Mouse (Mus musculus): ENCODE measurements around the gene Mras. TPM values are rescaled to one million over a fixed set of nuclear protein-coding genes. Genes with fewer than 3 reads are reported as not detected.

Mras gene
- polyA plus RNA-seq, 1 experiment from 2014 or later, result 14.2 TPM

DNA sequence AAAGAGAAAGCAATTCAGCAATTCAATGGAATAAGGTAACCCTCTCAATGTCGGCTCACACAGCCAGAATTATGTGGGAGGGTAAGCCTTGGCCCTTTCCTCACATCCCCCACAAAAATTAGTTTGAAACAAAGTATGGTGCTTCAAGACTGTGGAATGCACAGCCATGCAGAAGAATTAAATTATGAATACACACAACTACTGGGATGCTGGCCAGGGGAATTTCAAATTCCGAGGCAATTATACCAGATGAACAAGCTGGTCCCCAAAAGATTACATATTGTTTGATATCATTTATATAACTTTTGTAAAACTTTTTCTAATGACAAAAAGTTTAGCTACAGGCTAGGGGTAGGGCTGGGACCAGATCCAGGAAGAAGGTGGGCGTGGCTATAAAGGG lies 10.1 kb upstream of the Mras start:
- no peaks in the 10 kb centered on the region for H3K36me3 ChIP-seq (replicated peaks; ENCODE audit: control insufficient read depth, insufficient read depth, low read depth, low read length)
- no peaks in the 10 kb centered on the region for H3K4me1 ChIP-seq (ENCODE audit: control insufficient read depth, insufficient read depth, low read length)
- no peaks in the 10 kb centered on the region for H3K9me3 ChIP-seq (replicated peaks; ENCODE audit: control insufficient read depth, low read length)
- no peak for ATAC-seq (replicated peaks; ENCODE audit: insufficient number of reproducible peaks, low FRiP score, low TSS enrichment, low read depth)
- no peak overlapping the region for H3K4me2 ChIP-seq (ENCODE audit: low read depth, low read length)
- WGBS, result 80% methylated on average over 3 of the region's 3 CpGs
- no peak for DNase-seq (ENCODE audit: low spot score)
- no peak overlapping the region for H3K9ac ChIP-seq (replicated peaks; ENCODE audit: low read length)
- H3K27me3 ChIP-seq (ENCODE audit: control insufficient read depth, insufficient read depth, low read length), result no peaks in the 10 kb centered on the region
- no peak overlapping the region for H3K4me3 ChIP-seq (ENCODE audit: low read depth, low read length)
- no peak overlapping the region for H3K27ac ChIP-seq (replicated peaks; ENCODE audit: low read depth, low read length)

DNA sequence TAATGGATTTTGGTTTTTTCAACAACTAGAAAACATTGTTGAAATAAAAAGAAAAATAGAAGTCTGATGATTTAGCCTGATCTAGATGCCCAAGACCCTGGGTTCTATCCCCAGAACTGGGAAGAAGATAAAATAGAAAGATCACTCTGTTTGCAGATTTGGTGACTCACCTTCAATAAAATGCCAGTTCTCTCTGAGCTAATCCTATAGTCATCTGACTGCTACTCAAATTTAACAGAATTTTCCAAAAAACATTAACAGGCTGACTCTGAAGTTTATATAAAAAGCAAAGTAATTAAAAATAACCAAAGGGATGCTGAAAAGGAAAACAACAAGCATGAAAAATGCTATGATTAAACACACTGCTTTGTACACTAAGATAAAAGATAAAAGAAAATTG lies 9.1 kb upstream of the Mras start:
- DNase-seq (ENCODE audit: low spot score) (no peak), ATAC-seq (replicated peaks; ENCODE audit: insufficient number of reproducible peaks, low FRiP score, low TSS enrichment, low read depth) (no peak)
- Histone ChIP-seq H3K9ac (replicated peaks; ENCODE audit: low read length) (no peak overlapping the region), H3K27me3 (ENCODE audit: control insufficient read depth, insufficient read depth, low read length) (no peaks in the 10 kb centered on the region), H3K36me3 (replicated peaks; ENCODE audit: control insufficient read depth, insufficient read depth, low read depth, low read length) (no peaks in the 10 kb centered on the region), H3K27ac (replicated peaks; ENCODE audit: low read depth, low read length) (no peak overlapping the region), H3K4me2 (ENCODE audit: low read depth, low read length) (no peak overlapping the region), H3K9me3 (replicated peaks; ENCODE audit: control insufficient read depth, low read length) (no peaks in the 10 kb centered on the region), H3K4me1 (ENCODE audit: control insufficient read depth, insufficient read depth, low read length) (no peaks in the 10 kb centered on the region), H3K4me3 (ENCODE audit: low read depth, low read length) (no peak overlapping the region)

DNA sequence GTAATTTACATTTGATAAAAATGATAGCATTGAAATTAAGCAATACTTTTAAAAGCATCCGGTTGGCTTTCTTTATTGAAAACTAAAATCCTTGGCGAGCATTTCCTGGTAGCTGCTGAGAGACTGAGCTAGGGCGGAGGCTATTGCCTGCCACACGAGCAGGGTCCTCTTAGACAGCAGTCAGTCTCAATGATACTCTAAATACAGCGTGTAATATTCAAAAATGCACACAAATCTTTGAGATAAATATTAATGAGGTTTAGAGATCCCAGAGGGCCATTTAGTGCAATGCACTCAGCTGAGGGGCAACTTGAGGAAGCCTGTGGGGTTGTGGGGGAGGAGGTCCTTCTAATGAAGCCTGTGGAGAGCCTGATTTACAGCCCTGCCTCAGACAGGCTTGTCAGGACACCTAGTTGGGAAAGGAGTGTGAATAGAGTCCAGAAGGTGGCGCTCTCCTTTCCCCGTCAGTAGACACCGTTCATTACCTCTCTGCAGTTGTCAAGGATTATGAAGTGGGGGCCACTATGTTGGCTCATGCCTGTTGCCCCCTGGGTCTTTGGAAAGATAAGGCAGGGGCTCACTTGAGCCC lies 7.5 kb upstream of the Mras start:
- Histone ChIP-seq H3K27ac (replicated peaks; ENCODE audit: low read depth, low read length) (no peak overlapping the region), H3K9me3 (replicated peaks; ENCODE audit: control insufficient read depth, low read length) (no peaks in the 10 kb centered on the region), H3K4me3 (ENCODE audit: low read depth, low read length) (no peak overlapping the region), H3K27me3 (ENCODE audit: control insufficient read depth, insufficient read depth, low read length) (no peaks in the 10 kb centered on the region), H3K4me2 (ENCODE audit: low read depth, low read length) (no peak overlapping the region), H3K4me1 (ENCODE audit: control insufficient read depth, insufficient read depth, low read length) (no peaks in the 10 kb centered on the region), H3K9ac (replicated peaks; ENCODE audit: low read length) (no peak overlapping the region), H3K36me3 (replicated peaks; ENCODE audit: control insufficient read depth, insufficient read depth, low read depth, low read length) (no peaks in the 10 kb centered on the region)
- no peak for ATAC-seq (replicated peaks; ENCODE audit: insufficient number of reproducible peaks, low FRiP score, low TSS enrichment, low read depth)
- 36% methylated on average over 8 of the region's 8 CpGs for WGBS
- DNase-seq (ENCODE audit: low spot score), result peak; percentile 38

DNA sequence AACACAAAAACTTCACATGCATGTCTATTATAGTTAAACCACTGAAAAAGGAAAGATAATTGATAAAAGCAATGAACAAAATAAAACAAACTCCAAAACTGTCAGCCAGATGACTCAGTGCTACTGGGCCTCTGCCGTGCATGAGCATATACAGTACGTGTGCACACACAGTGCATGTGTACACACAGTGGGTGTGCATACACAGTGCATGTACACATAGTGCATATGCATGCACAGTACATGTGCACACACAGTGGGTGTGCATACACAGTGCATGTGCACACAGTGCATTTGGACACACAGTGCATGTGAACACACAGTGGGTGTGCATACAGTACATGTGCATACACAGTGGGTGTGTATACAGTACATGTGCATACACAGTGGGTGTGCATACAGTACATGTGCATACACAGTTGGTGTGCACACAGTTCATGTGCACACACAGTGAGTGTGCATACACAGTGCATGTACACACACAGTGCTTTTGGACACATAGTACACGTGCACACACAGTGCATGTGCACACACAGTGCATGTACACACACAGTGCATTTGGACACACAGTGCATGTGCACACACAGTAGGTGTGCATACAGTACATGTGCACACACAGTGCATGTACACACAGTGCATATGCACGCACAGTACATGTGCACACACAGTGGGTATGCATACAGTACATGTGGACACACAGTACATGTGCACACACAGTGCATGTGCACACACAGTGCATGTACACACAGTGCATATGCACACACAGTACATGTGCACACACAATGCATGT lies 4.7 kb upstream of the Mras start:
- H3K36me3 ChIP-seq (replicated peaks; ENCODE audit: control insufficient read depth, insufficient read depth, low read depth, low read length), result no peaks in the 10 kb centered on the region
- H3K4me1 ChIP-seq (ENCODE audit: control insufficient read depth, insufficient read depth, low read length), result no peaks in the 10 kb centered on the region
- peak; percentile 74 for ATAC-seq (replicated peaks; ENCODE audit: insufficient number of reproducible peaks, low FRiP score, low TSS enrichment, low read depth)
- no peak overlapping the region for H3K27ac ChIP-seq (replicated peaks; ENCODE audit: low read depth, low read length)
- DNase-seq (ENCODE audit: low spot score), result no peak
- H3K9ac ChIP-seq (replicated peaks; ENCODE audit: low read length), result no peak overlapping the region
- H3K27me3 ChIP-seq (ENCODE audit: control insufficient read depth, insufficient read depth, low read length), result peaks cover 9% of the 10 kb centered on the region
- WGBS, result 92% methylated on average over 4 of the region's 4 CpGs
- no peak overlapping the region for H3K4me3 ChIP-seq (ENCODE audit: low read depth, low read length)
- no peaks in the 10 kb centered on the region for H3K9me3 ChIP-seq (replicated peaks; ENCODE audit: control insufficient read depth, low read length)
- H3K4me2 ChIP-seq (ENCODE audit: low read depth, low read length), result no peak overlapping the region

DNA sequence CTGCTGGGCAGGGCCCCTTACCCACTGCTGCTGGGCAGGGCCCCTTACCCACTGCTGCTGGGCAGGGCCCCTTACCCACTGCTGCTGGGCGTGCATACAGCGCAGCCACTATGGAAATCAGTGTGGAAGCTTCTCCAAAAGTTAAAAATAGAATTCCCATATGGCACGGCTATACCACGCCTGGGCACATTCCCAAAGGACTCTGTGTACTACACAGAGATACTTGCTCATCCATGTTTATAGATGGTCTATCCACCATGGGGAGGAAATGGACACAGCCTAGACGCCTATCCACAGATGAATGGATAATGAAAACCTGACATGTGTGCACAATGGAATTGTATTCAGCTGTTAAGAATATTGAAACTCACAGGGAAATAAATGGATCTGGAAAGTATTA lies 3.8 kb upstream of the Mras start:
- ATAC-seq (replicated peaks; ENCODE audit: insufficient number of reproducible peaks, low FRiP score, low TSS enrichment, low read depth) (no peak), DNase-seq (ENCODE audit: low spot score) (no peak)
- Histone ChIP-seq H3K4me3 (ENCODE audit: low read depth, low read length) (no peak overlapping the region), H3K4me2 (ENCODE audit: low read depth, low read length) (no peak overlapping the region), H3K9ac (replicated peaks; ENCODE audit: low read length) (no peak overlapping the region), H3K36me3 (replicated peaks; ENCODE audit: control insufficient read depth, insufficient read depth, low read depth, low read length) (no peaks in the 10 kb centered on the region), H3K9me3 (replicated peaks; ENCODE audit: control insufficient read depth, low read length) (no peaks in the 10 kb centered on the region), H3K4me1 (ENCODE audit: control insufficient read depth, insufficient read depth, low read length) (no peaks in the 10 kb centered on the region), H3K27me3 (ENCODE audit: control insufficient read depth, insufficient read depth, low read length) (peaks cover 9% of the 10 kb centered on the region), H3K27ac (replicated peaks; ENCODE audit: low read depth, low read length) (no peak overlapping the region)
- WGBS, result 76% methylated on average over 5 of the region's 5 CpGs

DNA sequence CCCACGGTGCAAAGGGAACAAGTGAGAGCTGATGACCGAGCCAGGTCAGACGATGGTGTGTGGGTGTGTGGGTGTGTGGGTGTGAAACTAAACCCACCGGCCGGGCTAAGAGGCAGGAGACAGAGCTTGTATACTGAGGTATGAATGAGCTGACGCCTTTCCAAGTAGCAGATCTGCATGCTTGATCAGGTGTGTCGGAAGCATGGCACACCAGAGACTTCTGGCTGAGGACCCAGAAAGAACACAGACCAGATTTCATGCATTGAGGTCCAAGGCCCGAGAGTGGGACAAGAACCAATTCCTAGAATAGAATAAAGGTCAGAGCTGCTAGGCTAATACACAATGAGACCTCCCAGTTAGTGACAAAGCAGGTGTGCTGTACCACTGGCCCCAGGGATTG lies 1.9 kb upstream of the Mras start:
- H3K4me3 ChIP-seq (ENCODE audit: low read depth, low read length), result no peak overlapping the region
- H3K27me3 ChIP-seq (ENCODE audit: control insufficient read depth, insufficient read depth, low read length), result peaks cover 9% of the 10 kb centered on the region
- no peak overlapping the region for H3K4me2 ChIP-seq (ENCODE audit: low read depth, low read length)
- WGBS, result 70% methylated on average over 8 of the region's 8 CpGs
- no peak overlapping the region for H3K27ac ChIP-seq (replicated peaks; ENCODE audit: low read depth, low read length)
- DNase-seq (ENCODE audit: low spot score) (no peak), ATAC-seq (replicated peaks; ENCODE audit: insufficient number of reproducible peaks, low FRiP score, low TSS enrichment, low read depth) (no peak)
- H3K9me3 ChIP-seq (replicated peaks; ENCODE audit: control insufficient read depth, low read length), result no peaks in the 10 kb centered on the region
- no peaks in the 10 kb centered on the region for H3K36me3 ChIP-seq (replicated peaks; ENCODE audit: control insufficient read depth, insufficient read depth, low read depth, low read length)
- H3K4me1 ChIP-seq (ENCODE audit: control insufficient read depth, insufficient read depth, low read length), result peaks cover 6% of the 10 kb centered on the region
- no peak overlapping the region for H3K9ac ChIP-seq (replicated peaks; ENCODE audit: low read length)

DNA sequence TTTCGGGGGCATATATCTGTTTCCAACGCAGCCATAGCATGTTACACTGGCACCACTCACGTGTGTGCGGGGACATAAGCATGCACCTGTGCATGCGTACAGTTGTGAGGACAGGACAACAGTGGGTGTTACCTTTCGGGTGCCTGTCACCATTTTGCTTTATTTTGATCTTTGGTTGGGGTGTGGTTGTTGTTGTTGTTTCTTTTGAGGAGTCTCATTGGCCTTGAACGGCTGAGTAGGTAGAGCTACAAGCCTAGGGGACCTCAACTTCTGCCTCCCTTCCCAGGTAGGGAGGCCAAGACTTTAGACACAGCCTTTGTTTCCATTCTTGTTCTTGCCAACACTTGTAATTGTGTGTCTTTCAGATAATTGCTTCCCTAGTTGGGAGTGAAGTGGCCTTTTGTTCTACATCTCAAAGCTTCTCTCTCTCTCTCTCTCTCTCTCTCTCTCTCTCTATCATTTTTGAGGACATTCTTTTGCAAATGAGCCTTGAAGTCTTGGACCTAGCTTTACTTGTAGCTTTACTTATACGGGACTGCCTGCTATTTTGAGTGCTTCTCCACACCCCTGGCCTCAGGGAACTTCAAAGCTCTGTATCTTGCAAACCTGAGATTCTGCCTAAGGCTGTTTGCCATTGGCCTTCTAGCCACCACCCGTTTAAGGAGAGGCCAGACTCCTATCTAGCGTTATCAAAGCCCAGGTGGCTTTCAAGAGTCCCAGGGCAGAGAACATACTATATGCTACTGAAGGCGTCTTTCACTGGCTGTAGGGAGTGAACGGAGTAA lies 792 bp upstream of the Mras start:
- no peak overlapping the region for H3K9ac ChIP-seq (replicated peaks; ENCODE audit: low read length)
- H3K27ac ChIP-seq (replicated peaks; ENCODE audit: low read depth, low read length), result no peak overlapping the region
- ATAC-seq (replicated peaks; ENCODE audit: insufficient number of reproducible peaks, low FRiP score, low TSS enrichment, low read depth) (no peak), DNase-seq (ENCODE audit: low spot score) (no peak)
- WGBS, result 77% methylated on average over 12 of the region's 12 CpGs
- no peak overlapping the region for H3K4me3 ChIP-seq (ENCODE audit: low read depth, low read length)
- peaks cover 6% of the 10 kb centered on the region for H3K4me1 ChIP-seq (ENCODE audit: control insufficient read depth, insufficient read depth, low read length)
- peaks cover 9% of the 10 kb centered on the region for H3K27me3 ChIP-seq (ENCODE audit: control insufficient read depth, insufficient read depth, low read length)
- H3K4me2 ChIP-seq (ENCODE audit: low read depth, low read length), result no peak overlapping the region
- H3K9me3 ChIP-seq (replicated peaks; ENCODE audit: control insufficient read depth, low read length), result no peaks in the 10 kb centered on the region
- H3K36me3 ChIP-seq (replicated peaks; ENCODE audit: control insufficient read depth, insufficient read depth, low read depth, low read length), result no peaks in the 10 kb centered on the region

Measured in embryonic facial prominence, embryonic 11.5 days (tissue).